Mouse (Mus musculus) E14TG2a.4 (cell line): ENCODE data around the gene Dclre1b.

Experiments
- H3K27me3 ChIP-seq: 2 replicates; pipeline ENCODE4 v1.6.1; 2014; ENCODE audit warnings: low read length, control low read depth; ENCODE audit not compliant: insufficient read depth
- H3K36me3 ChIP-seq: 2 replicates; pipeline ENCODE4 v1.6.1; 2014; ENCODE audit warnings: low read length, control low read depth; ENCODE audit not compliant: insufficient read depth
- H3K4me1 ChIP-seq: replicated peaks from 2 replicates; pipeline ENCODE4 v1.6.1; 2014; ENCODE audit warnings: low read depth, low read length, control low read depth
- H3K4me3 ChIP-seq: replicated peaks from 2 replicates; pipeline ENCODE4 v1.5.1; 2014; ENCODE audit warnings: mild to moderate bottlenecking, low read length
- H3K9me3 ChIP-seq: 2 replicates; pipeline ENCODE4 v1.6.1; 2014; ENCODE audit warnings: low read length, control low read depth
- CTCF ChIP-seq: conservative IDR thresholded peaks from 2 replicates; pipeline ENCODE4 v1.5.1; 2014; ENCODE audit warnings: low read length
- NANOG ChIP-seq: IDR thresholded peaks from 2 replicates; pipeline ENCODE4 v1.6.1; 2014; ENCODE audit warnings: borderline replicate concordance, low read length, mixed read lengths
- POU5F1 ChIP-seq: IDR thresholded peaks from 2 replicates; pipeline ENCODE4 v1.6.1; 2014; ENCODE audit warnings: low read length, borderline replicate concordance

The Dclre1b gene

GRCm38 (mm10) chr3:103808891-103809798, at the start of gene Dclre1b, which contains the start of the genes Ap4b1 and Gm43064:
Dclre1b (minus strand) TSS chr3:103809444.
Ap4b1 (plus strand) TSS chr3:103809520.
Gm43064 (plus strand) TSS chr3:103809573.
- no peak for TF ChIP-seq POU5F1
- TF ChIP-seq CTCF, result no peak
- TF ChIP-seq NANOG, result no peak
- no peaks in the 10 kb centered on the region for H3K27me3 ChIP-seq

GRCm38 (mm10) chr3:103857977-103858563, 48.8 kb upstream of the Dclre1b start:
- no peaks in the 10 kb centered on the region for H3K27me3 ChIP-seq
- H3K4me1 ChIP-seq, result peaks cover 24% of the 10 kb centered on the region
- TF ChIP-seq CTCF (no peak), POU5F1 (no peak), NANOG (no peak)
- H3K36me3 ChIP-seq, result no peaks in the 10 kb centered on the region
- H3K9me3 ChIP-seq, result no peaks in the 10 kb centered on the region
- H3K4me3 ChIP-seq, result no peak overlapping the region

More at GRCm38 (mm10) chr3:103808891-103809798, at the start of gene Dclre1b, which contains the start of the genes Ap4b1 and Gm43064:
- H3K9me3 ChIP-seq, result no peaks in the 10 kb centered on the region
- peaks cover 18% of the 10 kb centered on the region for H3K4me1 ChIP-seq
- H3K36me3 ChIP-seq, result peaks cover 34% of the 10 kb centered on the region
- peak within 1 kb of the TSS; percentile 96 for H3K4me3 ChIP-seq

GRCm38 (mm10) chr3:103857036-103857805, 48.0 kb upstream of the Dclre1b start:
- H3K27me3 ChIP-seq, result no peaks in the 10 kb centered on the region
- H3K36me3 ChIP-seq, result no peaks in the 10 kb centered on the region
- H3K9me3 ChIP-seq, result no peaks in the 10 kb centered on the region
- TF ChIP-seq NANOG (no peak), POU5F1 (no peak), CTCF (no peak)
- peaks cover 30% of the 10 kb centered on the region for H3K4me1 ChIP-seq
- no peak overlapping the region for H3K4me3 ChIP-seq

- H3K27me3 ChIP-seq, result no peaks in the 10 kb centered on the region
- H3K4me3 ChIP-seq, result no peak overlapping the region
- TF ChIP-seq NANOG (no peak), POU5F1 (no peak), CTCF (no peak)
- H3K36me3 ChIP-seq, result no peaks in the 10 kb centered on the region
- peaks cover 53% of the 10 kb centered on the region for H3K4me1 ChIP-seq
- H3K9me3 ChIP-seq, result no peaks in the 10 kb centered on the region
Measured at GRCm38 (mm10) chr3:103853804-103854203, 44.6 kb upstream of the Dclre1b start.

GRCm38 (mm10) chr3:103852565-103853299, 43.5 kb upstream of the Dclre1b start:
- Histone ChIP-seq H3K36me3 (no peaks in the 10 kb centered on the region), H3K9me3 (no peaks in the 10 kb centered on the region), H3K4me1 (peaks cover 53% of the 10 kb centered on the region), H3K27me3 (no peaks in the 10 kb centered on the region), H3K4me3 (no peak overlapping the region)
- TF ChIP-seq NANOG (no peak), CTCF (peak; percentile 39), POU5F1 (no peak)

- H3K9me3 ChIP-seq, result no peaks in the 10 kb centered on the region; the same call in 1 of the 2 replicates
- H3K4me1 ChIP-seq, result peaks cover 46% of the 10 kb centered on the region
- TF ChIP-seq CTCF (no peak), POU5F1 (no peak)
- no peaks in the 10 kb centered on the region for H3K27me3 ChIP-seq
- H3K4me3 ChIP-seq, result no peak overlapping the region
- H3K36me3 ChIP-seq, result no peaks in the 10 kb centered on the region
Measured at GRCm38 (mm10) chr3:103851882-103852281, 42.6 kb upstream of the Dclre1b start.

GRCm38 (mm10) chr3:103851481-103851880, 42.2 kb upstream of the Dclre1b start:
- no peak overlapping the region for H3K4me3 ChIP-seq

More at GRCm38 (mm10) chr3:103851481-103851880, 42.2 kb upstream of the Dclre1b start:
- Histone ChIP-seq H3K27me3 (no peaks in the 10 kb centered on the region), H3K4me1 (peaks cover 43% of the 10 kb centered on the region), H3K9me3 (peaks cover 3% of the 10 kb centered on the region), H3K36me3 (no peaks in the 10 kb centered on the region)
- TF ChIP-seq CTCF (no peak), POU5F1 (no peak), NANOG (no peak)
